Mouse (Mus musculus) G1E-ER4 (cell line): ENCODE results near the gene Tdrd9. TPM values are rescaled to one million over a fixed set of nuclear protein-coding genes. Genes with fewer than 3 reads are reported as not detected.

Experiments
- GATA1 ChIP-seq: IDR thresholded peaks from one replicate; pipeline ENCODE4 v1.8.0; 2012; ENCODE audit warnings: low read length, inconsistent platforms
- polyA plus RNA-seq: library from polyadenylated mRNA; stranded (reverse); fragments of >175 nt; gene quantifications from 2 replicates; pipeline ENCODE4 v1.2.3, GENCODE M21; 2012

The Tdrd9 gene
- not detected in 2 replicates for polyA plus RNA-seq

GRCm38 (mm10) chr12:111971231-111971686 lies at the start of gene Tdrd9:
Tdrd9 (plus strand) TSS chr12:111971559.
- TF ChIP-seq GATA1 = no peak

GRCm38 (mm10) chr12:111923117-111923516 lies 48.2 kb upstream of the Tdrd9 start:
- no peak for TF ChIP-seq GATA1

- no peak for TF ChIP-seq GATA1
Observed at GRCm38 (mm10) chr12:111927338-111927737, 44.0 kb upstream of the Tdrd9 start.

- TF ChIP-seq GATA1 = no peak
Observed at GRCm38 (mm10) chr12:111928411-111928966, 42.9 kb upstream of the Tdrd9 start.

GRCm38 (mm10) chr12:111931411-111932025 lies 39.8 kb upstream of the Tdrd9 start:
- TF ChIP-seq GATA1 = no peak

GRCm38 (mm10) chr12:111932513-111932912 lies 38.8 kb upstream of the Tdrd9 start:
- TF ChIP-seq GATA1 = no peak

GRCm38 (mm10) chr12:111933032-111933704 lies 38.2 kb upstream of the Tdrd9 start:
- TF ChIP-seq GATA1 = no peak

GRCm38 (mm10) chr12:111933971-111934370 lies 37.4 kb upstream of the Tdrd9 start:
- no peak for TF ChIP-seq GATA1

GRCm38 (mm10) chr12:111936706-111937550 lies 34.4 kb upstream of the Tdrd9 start:
- no peak for TF ChIP-seq GATA1

GRCm38 (mm10) chr12:111938623-111939177 lies 32.7 kb upstream of the Tdrd9 start:
- no peak for TF ChIP-seq GATA1

- TF ChIP-seq GATA1 = no peak
Observed at GRCm38 (mm10) chr12:111943421-111944064, 27.8 kb upstream of the Tdrd9 start.

- peak; percentile 70 for TF ChIP-seq GATA1
Observed at GRCm38 (mm10) chr12:111944065-111944987, 27.0 kb upstream of the Tdrd9 start.

GRCm38 (mm10) chr12:111945115-111945514 lies 26.2 kb upstream of the Tdrd9 start:
- no peak for TF ChIP-seq GATA1

GRCm38 (mm10) chr12:111946716-111947115 lies 24.6 kb upstream of the Tdrd9 start:
- TF ChIP-seq GATA1 = no peak
